Mouse (Mus musculus) CH12.LX (cell line): ENCODE measurements around the gene Cfap298. TPM values are rescaled to one million over a fixed set of nuclear protein-coding genes. Genes with fewer than 3 reads are reported as not detected.

Source experiments
- DNase-seq: peaks from one replicate; pipeline ENCODE4 v3.0.0-alpha.2; 2013; ENCODE audit errors: extremely low read depth
- H3K27ac ChIP-seq: 2 replicates; pipeline ENCODE4 v1.5.1; 2012; ENCODE audit warnings: low read depth, mild to moderate bottlenecking, control low read depth, moderate library complexity; ENCODE audit not compliant: insufficient read depth
- H3K27me3 ChIP-seq: replicated peaks from 2 replicates; pipeline ENCODE3; 2012; ENCODE audit warnings: inconsistent platforms
- H3K36me3 ChIP-seq, 2 experiments: replicated peaks in 1 of 2; 2 replicates each; pipeline versions ENCODE3 to v1.6.1; 2012; ENCODE audit warnings: inconsistent platforms in 1 of 2, low read length in 1 of 2, mild to moderate bottlenecking in 1 of 2, mixed read lengths in 1 of 2, moderate library complexity in 1 of 2; ENCODE audit not compliant: control insufficient read depth in 1 of 2, insufficient read depth in 1 of 2
- H3K4me1 ChIP-seq, 2 experiments: 2 replicates each; pipeline ENCODE4 v1.6.1; 2012; ENCODE audit warnings: inconsistent platforms in 1 of 2, moderate library complexity in 1 of 2; ENCODE audit not compliant: insufficient read depth in 2 of 2, control insufficient read depth in 1 of 2
- H3K4me2 ChIP-seq: 2 replicates; pipeline ENCODE4 v1.6.1; 2012; ENCODE audit warnings: low read depth, mild to moderate bottlenecking, control low read depth; ENCODE audit not compliant: poor library complexity, insufficient read depth, severe bottlenecking
- H3K4me3 ChIP-seq, 3 experiments: fragments of 150-350 bp in 1 of 3; sonication (generic) in 1 of 3; replicated peaks in 1 of 3; 2 replicates each; pipeline versions ENCODE3 to v1.5.1; 2011 to 2012; ENCODE audit warnings: low read depth in 2 of 3, low read length in 2 of 3, mild to moderate bottlenecking in 2 of 3, moderate library complexity in 2 of 3, control low read depth in 1 of 3, improper control_type of control experiment in 1 of 3, inconsistent platforms in 1 of 3, mixed read lengths in 1 of 3; ENCODE audit not compliant: poor library complexity in 1 of 3
- H3K79me2 ChIP-seq: replicated peaks from 2 replicates; pipeline ENCODE4 v1.6.1; 2012; ENCODE audit warnings: mild to moderate bottlenecking, moderate library complexity; ENCODE audit not compliant: control insufficient read depth, poor library complexity, insufficient read depth, severe bottlenecking; ENCODE audit errors: extremely low read depth
- H3K9ac ChIP-seq: 2 replicates; pipeline ENCODE4 v1.6.1; 2012; ENCODE audit warnings: low read depth, mild to moderate bottlenecking, control low read depth, moderate library complexity; ENCODE audit not compliant: insufficient read depth
- H3K9me3 ChIP-seq: replicated peaks from 2 replicates; pipeline ENCODE3; 2012; ENCODE audit warnings: low read length, inconsistent platforms, mixed read lengths
- EP300 ChIP-seq: IDR thresholded peaks from 2 replicates; pipeline ENCODE4 v1.6.1; 2011; ENCODE audit warnings: low read length, improper control_type of control experiment
- KAT2A ChIP-seq: IDR thresholded peaks from 2 replicates; pipeline ENCODE4 v1.6.1; 2012; ENCODE audit warnings: low read length, improper control_type of control experiment, inconsistent platforms; ENCODE audit not compliant: insufficient replicate concordance
- MEF2A ChIP-seq: IDR thresholded peaks from 2 replicates; pipeline ENCODE4 v1.6.1; 2014; ENCODE audit warnings: low read depth, mild to moderate bottlenecking, inconsistent platforms, low read length, improper control_type of control experiment, borderline replicate concordance
- MXI1 ChIP-seq: IDR thresholded peaks from 2 replicates; pipeline ENCODE4 v1.6.1; 2011; ENCODE audit warnings: mild to moderate bottlenecking, low read depth, low read length, improper control_type of control experiment
- NELFE ChIP-seq: IDR thresholded peaks from 2 replicates; pipeline ENCODE4 v1.6.1; 2011; ENCODE audit warnings: low read depth, low read length, improper control_type of control experiment
- PAX5 ChIP-seq: IDR thresholded peaks from 2 replicates; pipeline ENCODE4 v1.6.1; 2012; ENCODE audit warnings: low read length, inconsistent platforms, mixed read lengths
- RCOR1 ChIP-seq: conservative IDR thresholded peaks from 2 replicates; pipeline ENCODE4 v1.6.1; 2012; ENCODE audit warnings: low read depth, mild to moderate bottlenecking, inconsistent platforms, low read length, improper control_type of control experiment
- SIN3A ChIP-seq: IDR thresholded peaks from 2 replicates; pipeline ENCODE4 v1.6.1; 2012; ENCODE audit warnings: low read length, improper control_type of control experiment, inconsistent platforms
- USF2 ChIP-seq: conservative IDR thresholded peaks from 2 replicates; pipeline ENCODE4 v1.6.1; 2011; ENCODE audit warnings: low read depth, low read length, improper control_type of control experiment
- ZKSCAN1 ChIP-seq: IDR thresholded peaks from 2 replicates; pipeline ENCODE4 v1.6.1; 2012; ENCODE audit warnings: low read depth, inconsistent platforms, low read length, improper control_type of control experiment, borderline replicate concordance
- ZNF384 ChIP-seq: IDR thresholded peaks from 2 replicates; pipeline ENCODE4 v1.6.1; 2012; ENCODE audit warnings: low read depth, low read length, improper control_type of control experiment, inconsistent platforms
- dilution Hi-C: fragments of 300-500 bp; cut with MboI; formaldehyde crosslinking; loops from 2 replicates; pipeline ENCODE4 v1.14.3; 2020; ENCODE audit warnings: low sequenced_read_pairs; ENCODE audit not compliant: extremely low pct_unique_long_range_greater_than_20kb, extremely low pct_ligation_motif_present
- in situ Hi-C: fragments of 300-500 bp; cut with MboI; formaldehyde crosslinking; loops from 3 replicates; pipeline ENCODE4 v1.14.3; 2019; ENCODE audit warnings: low sequenced_read_pairs, low pct_ligation_motif_present, low pct_unique_long_range_greater_than_20kb, mixed read lengths
- polyA plus RNA-seq: library from polyadenylated mRNA; unstranded; fragments of >175 nt; gene quantifications from 2 replicates; pipeline ENCODE4 v1.2.1, GENCODE M21; 2012; ENCODE audit warnings: low read depth; ENCODE audit not compliant: insufficient read length
- total RNA-seq, 2 experiments: library from RNA; depleted of rRNA; stranded (reverse); fragments of 300-350 nt in 1 of 2; fragments of >200 nt in 1 of 2; gene quantifications; 2 replicates each; pipeline ENCODE4 v1.2.3; 2012 to 2014

Gene Cfap298
- total and polyA plus RNA-seq, 3 experiments = 41.8 to 127 (median 67.0) TPM

DNA sequence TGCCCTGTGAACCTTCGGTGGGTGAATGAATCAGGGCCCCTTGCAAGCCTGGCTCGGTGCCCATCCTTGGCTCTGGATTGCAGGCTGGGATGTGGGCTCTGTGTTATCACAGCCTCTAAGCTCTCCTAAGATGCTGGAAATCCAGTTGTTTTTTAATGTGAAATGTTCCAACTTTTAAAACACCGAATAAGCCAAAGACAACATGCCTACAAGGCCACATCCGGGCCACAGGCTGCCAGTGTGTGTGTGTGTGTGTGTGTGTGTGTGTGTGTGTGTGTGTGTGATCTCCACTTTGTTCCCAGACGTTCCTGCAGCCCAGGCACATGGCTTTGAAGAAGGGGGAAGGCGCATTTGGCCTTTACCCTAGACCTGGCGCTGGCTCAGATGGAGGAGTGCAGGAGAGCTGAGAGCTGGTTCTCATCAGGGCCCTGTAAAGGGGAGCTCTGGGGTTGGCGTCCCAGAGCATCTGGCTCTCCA, 52.4 kb downstream of the Cfap298 start:
- H3K27ac ChIP-seq = no peak overlapping the region
- H3K36me3 ChIP-seq = no peaks in the 10 kb centered on the region
- dilution Hi-C loops (no loop called here), in situ Hi-C loops (no loop called here)
- no peak overlapping the region for H3K4me3 ChIP-seq
- DNase-seq = no peak
- no peak overlapping the region for H3K9ac ChIP-seq
- TF ChIP-seq MXI1 = no peak
- no peak for TF ChIP-seq RCOR1
- no peak for TF ChIP-seq SIN3A
- TF ChIP-seq EP300 = no peak
- TF ChIP-seq ZKSCAN1 = no peak
- TF ChIP-seq ZNF384 = no peak
- TF ChIP-seq PAX5 = no peak
- no peak for TF ChIP-seq MEF2A
- TF ChIP-seq USF2 = no peak
- no peaks in the 10 kb centered on the region for H3K79me2 ChIP-seq
- no peaks in the 10 kb centered on the region for H3K4me1 ChIP-seq
- H3K27me3 ChIP-seq = peaks cover 68% of the 10 kb centered on the region
- no peak overlapping the region for H3K4me2 ChIP-seq
- peaks cover 18% of the 10 kb centered on the region for H3K9me3 ChIP-seq

DNA sequence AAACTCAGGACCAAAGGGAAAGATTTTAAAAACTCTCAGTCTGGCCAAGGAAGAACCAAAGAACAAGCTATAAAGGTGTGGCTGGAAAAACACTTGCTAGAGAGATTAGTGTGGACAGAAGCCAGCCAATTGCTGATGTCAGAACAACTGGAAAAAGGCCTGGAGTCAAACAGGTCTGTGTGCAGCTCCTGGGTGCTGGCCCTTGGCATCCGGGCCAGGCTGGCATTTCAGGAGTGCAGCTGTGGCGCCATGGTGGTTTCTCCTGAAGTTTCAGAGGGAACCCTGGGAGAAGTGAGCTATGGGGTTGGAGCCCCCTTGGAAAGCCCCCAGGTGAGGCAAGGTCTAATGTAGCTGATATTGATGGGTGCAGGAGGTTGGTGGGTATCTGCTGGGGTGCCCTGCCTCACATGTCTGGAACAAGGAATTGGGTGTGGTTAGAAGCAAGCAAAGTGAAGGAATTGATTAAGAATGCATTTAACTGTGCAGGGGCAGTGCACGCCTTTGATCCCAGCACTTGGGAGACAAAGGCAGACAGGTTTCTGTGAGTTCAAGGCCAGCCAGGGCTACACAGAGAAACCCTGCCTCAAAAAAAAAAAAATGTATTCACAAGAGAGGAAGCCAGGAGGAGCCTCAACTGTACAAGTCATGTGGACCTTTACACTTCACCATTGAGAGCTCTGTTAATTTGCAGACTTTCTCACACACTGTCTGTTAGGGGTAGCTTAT, 56.6 kb downstream of the Cfap298 start:
- Histone ChIP-seq H3K79me2 (no peaks in the 10 kb centered on the region), H3K4me3 (no peak overlapping the region), H3K36me3 (no peaks in the 10 kb centered on the region), H3K4me2 (no peak overlapping the region), H3K4me1 (no peaks in the 10 kb centered on the region), H3K27ac (no peak overlapping the region), H3K9me3 (no peaks in the 10 kb centered on the region), H3K9ac (no peak overlapping the region), H3K27me3 (peaks cover 82% of the 10 kb centered on the region)
- in situ Hi-C loops (no loop called here), dilution Hi-C loops (no loop called here)
- no peak for DNase-seq
- TF ChIP-seq NELFE (no peak), KAT2A (no peak), EP300 (no peak)

Other genes with a start within 250 kb of the Cfap298 start
- 49.0 and 51.7 TPM in 2 replicates for gene Mis18a, start 207.7 kb downstream of the Cfap298 start, total RNA-seq (2012; rRNA removed)
- 113 and 120 TPM in 2 replicates for gene Mis18a, start 207.7 kb downstream of the Cfap298 start, total RNA-seq (2014; rRNA removed)
- 38.3 and 40.5 TPM in 2 replicates for gene Mis18a, start 207.7 kb downstream of the Cfap298 start, polyA plus RNA-seq
- not detected in 2 replicates for gene Mrap, start 196.9 kb downstream of the Cfap298 start, total RNA-seq (2012; rRNA removed)
- gene Mrap, start 196.9 kb downstream of the Cfap298 start, total RNA-seq (2014; rRNA removed) = not detected in 2 replicates
- gene Mrap, start 196.9 kb downstream of the Cfap298 start, polyA plus RNA-seq = not detected in 2 replicates
- gene Urb1, start 124.7 kb downstream of the Cfap298 start, total RNA-seq (2012; rRNA removed) = 29.4 and 41.1 TPM in 2 replicates
- 21.1 and 23.9 TPM in 2 replicates for gene Urb1, start 124.7 kb downstream of the Cfap298 start, total RNA-seq (2014; rRNA removed)
- 26.5 and 34.5 TPM in 2 replicates for gene Urb1, start 124.7 kb downstream of the Cfap298 start, polyA plus RNA-seq
- gene Eva1c, start 108.4 kb downstream of the Cfap298 start, total RNA-seq (2012; rRNA removed) = not detected in 2 replicates
- not detected in 2 replicates for gene Eva1c, start 108.4 kb downstream of the Cfap298 start, total RNA-seq (2014; rRNA removed)
- gene Eva1c, start 108.4 kb downstream of the Cfap298 start, polyA plus RNA-seq = not detected in 2 replicates
- 8.1 and 8.4 TPM in 2 replicates for gene Synj1, start 76.2 kb upstream of the Cfap298 start, total RNA-seq (2012; rRNA removed)
- gene Synj1, start 76.2 kb upstream of the Cfap298 start, total RNA-seq (2014; rRNA removed) = 3.6 and 4.6 TPM in 2 replicates
- 12.2 and 20.7 TPM in 2 replicates for gene Synj1, start 76.2 kb upstream of the Cfap298 start, polyA plus RNA-seq
- 38.5 and 39.4 TPM in 2 replicates for gene Paxbp1, start 109.4 kb upstream of the Cfap298 start, total RNA-seq (2012; rRNA removed)
- 74.4 and 96.9 TPM in 2 replicates for gene Paxbp1, start 109.4 kb upstream of the Cfap298 start, total RNA-seq (2014; rRNA removed)
- 69.7 and 77.1 TPM in 2 replicates for gene Paxbp1, start 109.4 kb upstream of the Cfap298 start, polyA plus RNA-seq
- not detected in 2 replicates for gene 4932438H23Rik, start 160.0 kb upstream of the Cfap298 start, total RNA-seq (2012; rRNA removed)
- not detected in 2 replicates for gene 4932438H23Rik, start 160.0 kb upstream of the Cfap298 start, total RNA-seq (2014; rRNA removed)
- not detected in 2 replicates for gene 4932438H23Rik, start 160.0 kb upstream of the Cfap298 start, polyA plus RNA-seq